Mouse (Mus musculus) adrenal gland, postnatal 10 days (tissue): ENCODE results near the gene Gm44790. TPM values are rescaled to one million over a fixed set of nuclear protein-coding genes. Genes with fewer than 3 reads are reported as not detected.
"Not testable (repeated sequence)": the region's sequence is repeated elsewhere in the genome, so short reads cannot be mapped to it uniquely, and the experiment has no call there.

Source experiments
- DNase-seq: peaks from one replicate; pipeline ENCODE4 v3.0.0; 2021; ENCODE audit warnings: mixed read lengths
- total RNA-seq, 2 experiments: library from RNA; stranded (reverse); gene quantifications; 2 replicates each; pipeline ENCODE4 v1.2.3; 2021

The Gm44790 gene
- total RNA-seq, 2 experiments from 2014 or later = 0.85 TPM; not detected in 1

- no peak for DNase-seq
Measured at GRCm38 (mm10) chr6:86474646-86475181, 48.3 kb downstream of the Gm44790 start.

GRCm38 (mm10) chr6:86475462-86476167, 49.2 kb downstream of the Gm44790 start:
- no peak for DNase-seq

GRCm38 (mm10) chr6:86476931-86477330, 50.5 kb downstream of the Gm44790 start:
- no peak for DNase-seq

GRCm38 (mm10) chr6:86479311-86479710, 52.9 kb downstream of the Gm44790 start:
- DNase-seq = peak; percentile 49

- DNase-seq = no peak
Measured at GRCm38 (mm10) chr6:86479816-86480188, 53.3 kb downstream of the Gm44790 start.

- DNase-seq = peak; percentile 65
Measured at GRCm38 (mm10) chr6:86480189-86480831, 53.9 kb downstream of the Gm44790 start.

GRCm38 (mm10) chr6:86481871-86482270, 55.4 kb downstream of the Gm44790 start:
- DNase-seq = no peak

GRCm38 (mm10) chr6:86485943-86486640, 59.6 kb downstream of the Gm44790 start:
- DNase-seq = no peak

GRCm38 (mm10) chr6:86487358-86488148, 61.1 kb downstream of the Gm44790 start:
- DNase-seq = peak; percentile 89

GRCm38 (mm10) chr6:86488149-86488485, 61.7 kb downstream of the Gm44790 start:
- DNase-seq = peak; percentile 51

GRCm38 (mm10) chr6:86489945-86490344, 63.5 kb downstream of the Gm44790 start:
- no peak for DNase-seq

GRCm38 (mm10) chr6:86490413-86490812, 64.0 kb downstream of the Gm44790 start:
- not testable (repeated sequence) for DNase-seq

- no peak for DNase-seq
Measured at GRCm38 (mm10) chr6:86493469-86494263, 67.2 kb downstream of the Gm44790 start.

GRCm38 (mm10) chr6:86494767-86495166, 68.3 kb downstream of the Gm44790 start:
- no peak for DNase-seq

Other genes with a start within 250 kb of the Gm44790 start
- 1 to 10 TPM; 8.1 to 9.0 TPM for gene Tgfa, start 231.4 kb upstream of the Gm44790 start, total RNA-seq
- 10 to 100 TPM; 75.1 to 80.4 TPM for gene Fam136a, start 61.0 kb upstream of the Gm44790 start, total RNA-seq
- gene Snrpg, start 55.4 kb upstream of the Gm44790 start, total RNA-seq = 100 to 1,000 TPM; 222 to 235 TPM
- 100 to 1,000 TPM; 149 to 167 TPM for gene Pcyox1, start 29.5 kb upstream of the Gm44790 start, total RNA-seq
- 10 to 100 TPM; 43.8 to 86.4 TPM for gene Tia1, start 22.4 kb upstream of the Gm44790 start, total RNA-seq
- 10 to 100 TPM; 15.3 to 17.7 TPM for gene C87436, start 11.7 kb downstream of the Gm44790 start, total RNA-seq
- 100 to 1,000 TPM; 233 to 243 TPM for gene Pcbp1, start 99.7 kb downstream of the Gm44790 start, total RNA-seq
- gene Asprv1, start 201.5 kb downstream of the Gm44790 start, total RNA-seq = 1 to 10 TPM in 1 of 2 experiments, under 1 TPM in 1; 0.60 to 1.1 TPM
- gene Mxd1, start 242.5 kb downstream of the Gm44790 start, total RNA-seq = 10 to 100 TPM in 1 of 2 experiments, 1 to 10 TPM in 1; 8.7 to 10.4 TPM